Mouse (Mus musculus) cerebellum, adult 9-11 months (tissue): ENCODE data around the gene Nmnat3.

Experiments
- DNase-seq: peaks from one replicate; pipeline ENCODE4 v3.0.0; 2022

Gene Nmnat3

DNA sequence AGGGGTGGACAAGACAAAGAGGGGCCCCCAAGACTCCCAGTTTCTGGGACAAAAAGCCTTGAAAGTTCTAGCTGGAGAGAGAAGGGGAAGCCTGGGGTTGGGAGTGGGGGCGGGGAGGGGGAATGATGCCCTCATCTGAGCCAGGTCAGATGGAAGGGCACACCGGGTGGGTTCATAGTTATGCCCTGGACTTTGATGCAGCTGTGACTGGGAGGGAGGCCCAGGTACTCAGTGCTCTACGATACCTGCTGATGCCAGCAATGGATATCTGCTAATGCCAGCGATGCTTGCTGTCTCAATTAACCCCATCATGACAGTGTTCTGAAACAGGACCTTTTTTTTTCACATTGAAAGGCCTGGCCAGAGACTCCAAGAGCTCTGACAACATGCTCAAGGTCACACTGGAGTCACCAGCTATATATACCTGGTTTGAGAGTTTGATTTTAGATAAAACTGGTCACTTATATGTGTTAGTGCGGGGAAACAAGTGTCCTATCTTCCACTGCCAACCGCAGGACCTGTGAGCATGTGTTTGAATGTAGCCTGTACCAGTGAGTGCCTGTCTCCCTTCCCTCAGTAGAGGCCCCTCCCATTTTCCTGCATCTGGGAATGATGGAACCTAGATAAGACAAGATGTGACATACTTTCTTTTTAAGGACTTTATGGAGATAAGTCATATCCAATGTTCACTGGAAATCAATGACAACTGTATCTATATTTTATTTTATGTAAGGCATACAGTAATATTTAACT, 25.6 kb downstream of the Nmnat3 start:
- DNase-seq = no peak

DNA sequence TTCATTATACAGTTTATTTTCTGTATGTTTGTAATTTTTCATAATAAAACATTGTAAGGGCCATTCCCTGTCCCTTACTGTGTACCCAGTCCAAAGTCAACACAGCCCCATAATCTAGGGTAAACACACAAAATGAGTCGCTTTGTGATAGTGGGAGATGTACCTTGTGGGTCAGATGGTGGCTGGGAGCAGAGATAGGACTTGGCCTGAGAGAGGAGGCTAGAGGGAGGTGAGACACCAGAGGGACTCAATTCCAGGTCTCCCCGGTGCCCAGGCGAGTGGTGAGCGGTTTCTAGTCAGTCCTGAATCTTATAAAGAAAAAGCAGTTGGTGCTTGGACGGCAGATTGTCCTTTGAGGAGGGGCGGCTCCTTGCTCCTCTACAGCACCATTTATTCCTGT, 26.4 kb downstream of the Nmnat3 start:
- DNase-seq = no peak

DNA sequence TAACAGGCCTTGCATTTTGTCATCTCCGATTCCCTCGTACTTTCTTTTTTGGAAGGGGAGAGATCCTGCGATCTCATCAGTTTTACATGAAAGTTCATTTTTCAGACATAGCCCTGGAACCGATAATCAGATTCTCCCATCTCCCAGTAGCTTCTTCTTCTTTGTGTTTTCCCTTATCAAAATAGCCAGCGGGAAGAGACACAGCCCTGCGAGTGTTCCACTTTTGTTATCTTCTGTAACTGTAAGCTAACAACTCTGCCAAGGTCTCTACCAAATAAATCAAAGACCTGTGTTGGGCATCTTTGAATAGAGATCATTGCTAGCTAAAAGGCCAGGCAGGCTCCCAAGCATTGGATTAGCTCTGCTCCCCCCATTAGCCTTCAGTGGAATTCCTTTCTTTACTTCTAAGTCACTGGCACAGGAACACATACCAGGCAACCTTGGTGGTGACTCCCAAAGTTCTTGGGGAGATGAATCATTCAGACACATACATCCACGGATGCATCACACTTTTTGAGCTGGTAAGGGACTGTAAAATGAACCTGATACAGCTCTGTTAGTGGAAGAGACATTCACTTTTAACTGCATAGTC, 26.9 kb downstream of the Nmnat3 start:
- DNase-seq = no peak

DNA sequence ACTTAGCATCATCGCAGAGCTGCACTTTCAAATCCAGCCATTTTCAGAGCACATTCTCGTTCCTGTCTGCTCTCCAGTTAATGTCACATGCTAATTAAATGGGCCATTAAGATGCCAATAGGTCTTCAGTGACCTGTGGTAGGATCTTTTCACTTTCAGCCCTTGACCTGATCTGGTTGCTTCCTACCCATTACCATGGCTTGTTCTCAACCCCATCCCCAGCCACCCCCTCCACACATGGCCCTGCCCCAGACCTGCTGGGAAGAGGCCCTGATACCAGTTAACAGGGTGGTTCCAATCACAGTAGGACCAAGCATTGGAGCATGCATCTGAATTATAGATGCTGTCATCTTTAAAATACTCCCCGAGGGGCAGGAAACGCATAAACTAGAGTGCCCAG, 30.7 kb downstream of the Nmnat3 start:
- DNase-seq = no peak

DNA sequence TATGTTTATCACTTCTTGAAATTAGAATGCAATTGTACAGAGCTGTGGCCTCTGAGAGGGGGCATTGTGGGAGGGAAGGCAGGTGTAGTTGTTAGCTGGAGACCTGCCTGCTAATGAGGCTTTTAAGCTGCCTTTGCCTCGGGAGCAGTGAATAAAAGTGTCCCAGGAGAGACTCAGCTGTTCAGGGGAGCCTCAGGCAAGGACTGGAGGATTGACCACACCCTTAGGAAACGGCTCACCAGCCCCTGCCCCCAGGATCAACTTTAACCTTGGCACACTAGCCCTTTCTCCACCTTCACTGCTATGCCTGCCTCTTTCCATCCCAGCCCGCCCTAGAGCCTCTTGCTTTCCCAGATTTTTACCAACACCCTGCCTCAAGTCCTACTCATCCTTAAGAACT, 31.6 kb downstream of the Nmnat3 start:
- no peak for DNase-seq

DNA sequence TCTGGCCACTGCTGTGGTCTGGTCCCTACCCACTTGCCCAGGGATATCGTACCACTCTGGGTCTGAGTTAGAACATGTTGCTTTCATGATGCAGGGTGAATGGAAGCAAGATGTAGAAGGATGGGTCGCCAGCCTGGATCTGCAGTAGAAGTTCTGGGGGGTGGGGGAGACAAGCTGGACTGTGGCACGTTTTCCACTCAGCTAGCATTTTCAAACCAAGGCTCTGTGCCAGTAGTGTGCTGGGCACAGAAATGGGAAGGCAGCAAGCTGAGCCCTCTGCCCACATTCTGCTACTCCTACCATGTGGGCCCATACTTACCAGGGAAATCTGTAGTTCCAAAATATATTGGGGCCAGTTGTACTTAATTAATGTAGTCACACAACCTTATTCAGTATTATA, 33.5 kb downstream of the Nmnat3 start:
- DNase-seq = no peak

DNA sequence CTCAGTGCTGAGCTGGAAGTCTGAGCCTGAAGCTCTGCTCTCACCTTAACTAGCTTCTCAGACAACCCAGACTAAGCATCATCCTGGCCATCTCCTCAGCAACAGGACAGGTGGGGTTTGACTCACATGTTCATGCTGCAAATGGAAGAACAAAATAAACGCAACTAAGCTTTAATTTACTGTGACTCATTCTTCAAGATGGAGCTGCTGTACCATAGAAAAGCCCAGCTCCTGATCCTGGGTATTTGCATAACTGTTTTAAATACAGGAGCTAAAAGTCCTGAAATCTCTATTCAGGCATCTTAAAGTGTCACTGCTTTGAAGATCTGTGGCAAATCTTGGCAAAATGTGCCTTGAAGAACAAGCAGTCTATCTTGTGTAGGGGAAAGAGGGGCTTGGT, 38.9 kb downstream of the Nmnat3 start:
- DNase-seq = no peak

DNA sequence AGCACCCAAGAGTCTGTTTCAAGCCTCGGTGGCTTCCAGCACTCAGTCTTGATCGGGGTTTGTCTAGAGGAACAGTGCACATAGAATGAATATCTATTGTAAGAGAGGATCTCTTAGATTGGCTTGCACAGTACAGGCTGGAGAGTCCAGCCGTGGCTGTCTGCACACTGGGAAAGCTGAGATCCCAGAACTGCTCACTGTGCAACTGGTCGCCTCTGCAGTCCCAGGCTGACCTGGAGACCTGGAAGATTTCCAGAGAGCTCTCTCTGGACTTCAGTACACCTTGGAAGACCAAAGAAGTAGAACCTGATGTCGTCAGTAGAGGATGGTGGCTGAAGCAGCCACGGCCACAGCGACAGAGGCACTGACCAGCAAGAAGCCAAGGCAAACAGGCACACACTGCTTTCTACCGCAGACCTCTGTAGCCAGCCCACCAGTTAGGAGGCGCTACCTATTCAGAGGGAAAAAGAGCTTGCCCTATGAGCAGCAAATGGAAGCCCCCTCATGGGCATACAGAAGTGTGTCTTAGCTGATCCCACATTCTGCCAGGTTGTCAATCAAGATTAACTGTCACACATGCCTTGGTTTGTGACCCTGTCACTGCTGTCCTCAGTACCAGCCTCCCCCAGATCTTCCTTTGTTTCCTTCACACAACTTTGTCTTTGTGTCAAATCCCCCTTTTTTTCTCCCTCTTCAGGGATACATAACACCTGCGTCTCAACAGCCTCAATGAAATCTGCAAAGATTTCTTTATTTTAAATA, 41.4 kb downstream of the Nmnat3 start:
- peak; percentile 5 for DNase-seq

DNA sequence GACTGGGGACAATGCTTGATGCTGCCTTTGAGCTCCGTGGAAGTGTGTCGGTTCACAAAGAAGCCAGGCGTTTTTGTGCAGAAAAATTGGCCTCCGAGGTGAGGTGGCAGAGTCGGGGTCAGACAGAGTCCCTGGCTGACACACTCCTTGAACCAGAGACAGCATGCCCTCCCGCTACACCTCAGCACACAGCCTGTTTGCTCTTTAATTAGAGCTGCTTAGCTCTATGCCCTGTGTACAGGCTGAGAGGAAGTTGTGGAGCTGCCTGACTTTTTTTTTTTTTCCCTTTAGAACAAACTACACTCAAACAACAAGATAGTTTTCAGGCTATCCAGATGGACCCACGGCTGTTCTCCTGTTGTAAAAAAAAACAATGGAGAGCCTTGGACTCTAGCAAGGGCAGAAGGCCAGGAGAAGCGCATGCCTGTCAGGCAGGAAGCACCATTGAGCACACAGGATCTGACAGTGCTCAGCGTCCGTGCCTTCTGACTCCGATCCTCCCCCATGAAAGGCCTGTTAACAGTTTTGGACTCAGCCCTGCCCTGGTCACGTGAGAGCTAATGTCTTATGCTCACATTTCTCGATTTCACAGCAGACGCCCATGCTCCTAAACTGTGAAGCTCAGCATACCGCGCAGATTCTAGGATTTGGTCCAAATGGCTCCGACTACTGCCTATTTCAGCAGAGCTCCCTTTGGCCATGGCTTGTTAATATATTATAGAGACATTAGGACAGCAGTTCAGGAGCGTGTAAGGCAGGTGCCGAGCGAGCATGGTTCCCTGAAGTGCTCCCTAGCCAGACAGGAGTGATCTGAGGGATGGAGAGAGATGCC, 42.3 kb downstream of the Nmnat3 start:
- peak; percentile 77 for DNase-seq

DNA sequence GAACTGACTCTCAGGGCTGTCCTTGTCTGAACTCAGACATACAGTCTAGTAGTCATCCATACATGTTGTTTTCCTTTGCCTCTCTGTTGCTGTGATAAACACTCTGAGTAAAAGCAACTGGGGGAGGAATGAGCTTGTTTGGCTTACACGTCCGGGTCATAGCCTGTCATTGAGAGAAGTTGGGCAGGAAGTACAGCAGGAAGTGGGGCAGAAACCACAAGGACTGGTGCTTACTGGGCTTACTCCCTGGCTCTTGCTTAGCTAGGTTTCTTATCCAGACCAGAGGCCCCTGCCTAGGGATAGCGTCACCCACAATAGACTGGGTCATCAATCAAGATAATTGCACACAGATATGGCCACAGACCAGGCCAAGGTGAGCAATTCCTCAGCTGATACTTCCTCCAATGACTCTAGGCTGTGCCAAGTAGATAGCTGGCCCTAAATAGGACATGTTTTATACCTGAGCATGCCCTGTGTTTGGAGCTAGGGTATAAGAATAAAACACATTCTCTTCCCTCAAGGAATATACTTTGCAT, 46.1 kb downstream of the Nmnat3 start:
- no peak for DNase-seq

DNA sequence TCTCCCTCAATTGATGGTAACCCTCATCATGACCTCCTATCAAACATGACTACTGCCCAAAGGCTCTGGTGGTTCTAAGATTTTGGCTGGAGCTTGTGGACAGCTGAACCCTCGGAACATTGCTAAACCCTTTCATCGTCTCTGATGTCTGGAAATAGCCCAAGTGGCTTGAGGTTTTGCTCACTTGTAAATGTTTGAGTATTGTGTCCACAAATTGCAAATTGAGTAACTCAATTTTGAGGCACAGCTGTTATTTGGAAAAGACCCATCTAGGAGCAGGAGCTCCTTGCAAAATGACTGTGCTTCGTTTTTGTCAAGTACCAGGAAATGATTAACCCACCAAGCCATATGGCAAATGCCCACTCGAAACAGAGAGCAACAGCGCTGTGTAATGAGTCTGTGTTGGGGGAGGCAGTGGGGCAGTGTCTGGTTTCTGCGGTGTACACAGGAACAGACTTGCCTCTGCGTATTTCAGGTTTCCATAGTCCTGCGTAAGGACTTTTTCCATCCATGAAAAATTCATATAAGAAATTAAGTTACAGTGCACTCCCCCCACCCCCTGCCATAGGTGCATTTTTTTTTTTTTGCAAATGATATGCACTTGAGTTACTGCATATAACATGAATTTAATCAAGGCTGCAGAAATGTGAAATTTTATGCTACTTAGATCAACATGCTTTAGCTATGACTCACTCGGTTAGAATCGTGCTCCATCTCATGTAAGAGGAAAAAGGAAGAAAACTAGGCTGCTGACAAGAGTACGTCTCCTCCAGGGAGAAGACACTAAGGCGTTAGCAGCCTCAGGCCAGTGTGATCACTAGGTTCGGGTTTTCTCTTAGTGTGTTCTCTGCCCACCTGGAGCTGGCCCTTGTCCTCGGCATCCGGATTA, 50.9 kb downstream of the Nmnat3 start:
- no peak for DNase-seq

DNA sequence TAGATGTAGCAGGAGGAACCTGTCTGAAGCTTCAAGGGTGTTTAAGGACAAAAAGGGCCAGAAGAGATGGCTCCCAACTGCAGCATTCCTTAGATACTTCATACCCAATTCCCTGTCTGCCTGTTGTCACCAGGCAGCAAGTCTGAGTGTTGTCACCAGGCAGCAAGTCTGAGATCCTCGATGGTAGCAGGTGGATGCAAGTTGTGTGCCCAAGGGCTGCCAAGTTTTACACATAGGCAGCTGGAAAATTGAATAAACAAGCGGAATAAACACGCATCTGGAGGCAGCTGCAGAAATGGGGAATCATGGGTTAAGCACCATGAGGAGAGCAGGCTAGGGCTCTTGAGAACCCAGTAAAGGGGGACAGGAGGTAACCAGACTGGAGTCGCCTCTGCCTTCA, 52.7 kb downstream of the Nmnat3 start:
- DNase-seq = no peak

DNA sequence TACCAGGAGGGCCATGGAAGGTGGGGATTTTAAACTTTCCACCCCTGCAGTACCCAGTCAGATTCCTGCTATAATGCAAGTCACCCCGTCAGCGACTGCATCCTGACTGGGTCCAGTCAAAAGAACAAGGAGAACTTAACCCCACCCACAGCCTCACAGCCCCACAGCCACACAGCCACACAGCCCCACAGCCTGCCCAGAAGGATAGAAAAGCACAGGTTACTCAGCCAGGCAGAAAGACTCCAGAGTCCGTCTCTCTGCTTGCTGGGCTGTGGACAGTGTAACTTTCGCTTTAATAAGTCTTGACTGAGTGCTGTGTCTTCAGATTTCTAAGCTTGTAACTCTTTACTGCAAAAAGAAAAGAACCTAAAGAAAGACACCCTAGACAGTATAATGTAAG, 53.2 kb downstream of the Nmnat3 start:
- no peak for DNase-seq

DNA sequence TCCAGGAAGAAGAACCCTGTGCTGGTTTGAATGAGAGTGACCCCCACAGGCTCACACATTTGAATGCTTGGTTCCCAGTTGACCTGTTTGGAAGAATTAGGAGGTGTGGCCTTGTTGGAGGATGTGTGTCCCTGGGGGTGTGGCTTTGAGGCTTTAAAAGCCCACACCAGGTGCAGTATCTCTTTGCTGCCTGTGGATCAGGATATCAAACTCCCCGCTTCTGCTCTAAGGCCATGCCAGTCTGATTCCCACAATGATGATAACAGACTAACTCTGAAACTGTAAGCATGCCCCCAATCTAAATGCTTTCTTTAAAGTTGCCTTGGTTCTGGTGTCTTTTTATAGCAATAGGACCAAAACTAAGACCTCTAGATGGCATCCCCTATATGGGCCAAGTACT, 58.6 kb downstream of the Nmnat3 start:
- no peak for DNase-seq

DNA sequence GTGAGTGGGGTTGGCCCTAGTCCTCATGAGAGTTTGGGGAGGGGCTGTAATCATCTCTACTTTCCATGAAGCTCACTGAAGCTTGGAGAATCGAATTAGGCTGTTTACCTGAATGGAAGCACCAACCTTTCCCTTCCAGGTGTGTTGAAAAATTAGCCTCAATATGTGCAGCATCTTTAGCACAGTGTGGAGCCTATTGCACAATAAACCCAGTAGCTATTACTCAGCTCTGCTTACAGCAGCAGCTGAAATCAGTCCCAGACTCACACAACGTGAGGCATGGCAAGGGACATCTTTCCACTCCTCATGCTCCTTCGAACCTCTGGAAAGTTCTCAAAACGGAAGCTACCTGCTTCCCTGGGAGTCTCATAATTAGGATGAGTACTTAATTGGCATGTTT, 59.0 kb downstream of the Nmnat3 start:
- no peak for DNase-seq

DNA sequence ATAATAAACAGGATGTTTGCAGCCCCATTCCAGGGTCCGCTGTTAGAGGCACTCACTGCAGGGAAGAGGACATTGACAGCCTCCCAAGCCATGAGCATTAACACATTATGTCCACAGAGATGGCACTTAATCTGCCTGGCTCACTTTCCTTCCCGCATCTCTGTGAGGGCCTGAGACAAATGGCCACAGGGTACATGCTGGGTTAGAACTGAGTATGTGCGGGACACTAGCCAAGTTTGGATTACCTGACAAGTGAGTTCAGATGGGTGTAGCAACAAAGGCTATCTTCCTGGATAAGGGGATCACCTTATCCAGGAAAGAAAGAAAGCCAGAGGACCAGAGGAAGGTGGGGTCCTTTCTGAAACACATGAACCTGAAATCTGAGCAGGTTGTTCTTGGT, 59.8 kb downstream of the Nmnat3 start:
- DNase-seq = no peak

DNA sequence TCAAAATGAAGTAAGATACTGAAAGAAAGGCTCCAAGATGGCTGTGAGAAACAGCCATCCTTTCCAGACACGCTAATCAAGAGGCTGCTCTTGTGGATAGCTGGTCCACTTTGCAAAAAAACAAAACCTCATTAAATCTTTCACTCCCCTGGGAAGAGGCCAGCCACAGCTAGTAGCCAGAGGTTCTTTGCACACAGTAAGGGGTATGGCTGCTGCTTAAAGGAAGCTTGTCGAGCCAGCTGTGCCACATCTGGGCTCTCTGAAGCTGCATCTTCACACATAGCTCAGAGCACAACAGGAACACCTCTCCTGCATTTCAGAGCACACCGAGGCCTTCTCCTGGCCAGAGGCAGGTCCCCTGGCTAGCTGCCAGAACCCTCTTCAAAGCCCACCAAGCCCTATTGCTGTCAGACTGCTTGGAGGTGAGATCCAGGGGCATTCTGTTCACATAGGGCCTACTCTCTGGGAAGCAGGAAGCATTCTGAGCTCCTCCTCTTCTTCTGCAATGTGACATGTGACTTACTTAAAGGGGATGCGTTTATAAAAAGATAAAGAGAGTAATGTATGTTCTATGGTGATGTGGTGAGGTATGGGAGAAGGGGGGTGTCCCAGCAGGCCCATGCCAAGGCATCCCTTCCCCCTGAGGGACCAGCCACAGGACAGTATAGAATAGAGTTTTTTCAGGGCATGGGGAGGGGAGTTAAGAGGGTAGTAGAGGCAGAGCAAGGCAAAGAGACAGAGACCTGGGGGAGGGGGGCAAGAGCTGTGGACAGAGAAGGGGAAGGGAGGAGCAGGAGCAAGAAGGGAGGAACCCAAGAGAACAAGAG, 63.3 kb downstream of the Nmnat3 start:
- no peak for DNase-seq

DNA sequence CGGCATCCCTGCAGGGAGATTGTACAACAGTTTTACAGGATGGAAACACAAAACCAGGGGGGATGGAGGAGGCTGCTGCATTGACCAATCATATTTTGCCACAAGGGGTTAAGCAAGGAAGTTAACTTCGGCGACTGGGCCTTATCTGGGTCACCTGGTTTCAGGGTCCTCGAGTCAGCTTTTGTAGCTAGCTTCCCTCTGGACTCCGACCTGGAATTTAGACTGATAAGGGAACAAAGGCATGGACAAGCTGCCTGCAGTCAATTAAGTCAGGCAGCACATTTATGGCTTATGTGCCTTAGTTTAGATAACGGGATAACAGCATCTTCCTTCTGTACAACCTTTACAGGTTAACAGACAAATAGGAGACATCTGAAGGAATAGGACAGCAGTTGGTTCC, 65.1 kb downstream of the Nmnat3 start:
- no peak for DNase-seq

DNA sequence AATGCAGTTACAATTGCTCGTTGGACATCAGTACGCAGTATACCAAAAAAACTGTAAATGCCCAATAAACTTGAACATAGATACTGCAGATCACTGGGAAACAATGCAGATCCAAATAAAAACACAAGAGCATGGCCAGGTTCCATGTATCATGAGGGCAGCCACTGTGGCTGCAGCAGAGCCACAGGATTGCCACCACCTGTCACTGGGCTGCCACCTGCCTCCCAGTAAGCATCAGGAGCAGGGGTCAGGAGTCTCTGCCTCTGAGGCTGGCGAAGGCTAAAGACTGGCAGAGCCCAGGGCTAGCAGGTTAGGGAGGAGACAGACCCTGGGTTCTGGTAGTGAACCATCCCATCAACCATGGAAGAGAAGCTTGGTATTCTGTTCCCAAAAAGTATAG, 67.7 kb downstream of the Nmnat3 start:
- DNase-seq = no peak

DNA sequence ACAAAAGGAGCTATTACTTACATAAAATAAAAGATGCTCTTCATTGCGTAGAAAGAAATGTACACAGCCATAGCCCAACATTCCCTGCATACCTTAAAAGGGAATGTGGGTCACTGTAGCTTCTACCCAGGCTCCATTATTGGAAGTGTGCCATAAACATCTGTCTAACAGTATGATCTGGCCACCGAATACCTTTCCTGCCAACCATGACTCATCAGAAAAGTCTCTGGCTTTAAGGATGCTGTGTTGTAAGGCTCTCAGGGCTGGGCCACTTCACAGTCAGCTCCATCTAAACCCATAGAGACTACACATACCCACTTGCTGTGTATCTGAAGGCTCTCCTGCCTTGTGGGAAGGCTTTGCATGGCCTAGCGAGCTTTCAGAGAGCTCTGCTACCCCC, 73.8 kb downstream of the Nmnat3 start:
- no peak for DNase-seq

DNA sequence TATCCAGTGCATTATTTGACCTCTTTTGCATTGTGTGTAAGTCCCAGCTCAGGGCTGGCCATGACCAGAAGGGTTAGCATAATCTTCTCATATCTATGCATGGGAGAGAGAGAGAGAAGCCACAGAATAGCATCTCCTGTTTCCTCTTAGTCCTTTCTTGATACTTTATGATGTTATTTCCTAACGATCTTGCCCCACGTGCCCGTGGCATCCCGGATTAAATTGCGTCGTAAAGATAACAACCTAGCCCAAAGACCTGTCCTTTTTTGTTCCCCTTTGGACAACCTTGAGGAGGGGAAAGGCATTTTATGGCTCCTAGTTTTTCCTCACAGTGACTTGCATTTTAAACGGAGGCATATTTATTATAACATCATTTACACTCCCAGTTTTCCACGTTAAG, 78.8 kb downstream of the Nmnat3 start:
- DNase-seq = no peak
